Mouse (Mus musculus) ES-E14 (cell line): ENCODE results near the gene Hrh1.
A peak's percentile ranks its signal among the peaks of the same experiment; 100 is the strongest.

ENCODE experiments used
- HCFC1 ChIP-seq: IDR thresholded peaks from 2 replicates; pipeline ENCODE4 v1.6.1; 2012; ENCODE audit warnings: low read length, inconsistent platforms, borderline replicate concordance; ENCODE audit not compliant: insufficient read depth
- ZC3H11A ChIP-seq: IDR thresholded peaks from 2 replicates; pipeline ENCODE4 v1.6.1; 2012; ENCODE audit warnings: low read depth, mild to moderate bottlenecking, inconsistent platforms, low read length, borderline replicate concordance

- TF ChIP-seq ZC3H11A (0 out of 2 replicates have a peak, but pooled peaks have one; percentile 20), HCFC1 (no peak)
Measured at GRCm38 (mm10) chr6:114461536-114461935, 63.8 kb downstream of the Hrh1 start.
